Mouse (Mus musculus) bone marrow, adult 2 months (tissue): ENCODE data around the gene Sh3bgrl2. TPM values are rescaled to one million over a fixed set of nuclear protein-coding genes. Genes with fewer than 3 reads are reported as not detected.

Experiments used
- H3K27ac ChIP-seq: fragments of 200-500 bp; 2 replicates; pipeline ENCODE4 v1.5.1; 2012; ENCODE audit warnings: low read depth, mild to moderate bottlenecking, control low read depth, inconsistent platforms, low read length; ENCODE audit not compliant: control insufficient read depth, poor library complexity, insufficient read depth
- H3K4me1 ChIP-seq: fragments of 200-500 bp; 2 replicates; pipeline ENCODE4 v1.6.1; 2011; ENCODE audit warnings: low read length; ENCODE audit not compliant: control insufficient read depth, insufficient read depth
- H3K4me3 ChIP-seq: fragments of 200-500 bp; replicated peaks from 2 replicates; pipeline ENCODE3; 2011; ENCODE audit warnings: mild to moderate bottlenecking, low read depth, low read length, control low read depth; ENCODE audit not compliant: control insufficient read depth
- CTCF ChIP-seq: fragments of 200-500 bp; IDR thresholded peaks from 2 replicates; pipeline ENCODE4 v1.5.1; 2011; ENCODE audit warnings: low read length, control low read depth; ENCODE audit not compliant: control insufficient read depth, insufficient read depth
- POLR2A ChIP-seq: fragments of 200-500 bp; IDR thresholded peaks from 2 replicates; pipeline ENCODE4 v1.6.1; 2011; ENCODE audit warnings: low read depth, mild to moderate bottlenecking, control low read depth, low read length, borderline replicate concordance; ENCODE audit not compliant: control insufficient read depth
- WGBS: fragments of 180-500 bp; shearing (Covaris S2); methylation state at CpG from one replicate; pipeline ENCODE4 v1.1.7; 2018; 5-methylcytosine and 5-hydroxymethylcytosine counted together
- polyA plus RNA-seq: library from polyadenylated mRNA; stranded (reverse); fragments of >200 nt; gene quantifications from 2 replicates; pipeline ENCODE4 v1.2.4, GENCODE M21; 2011; ENCODE audit warnings: low replicate concordance; ENCODE audit not compliant: missing spikeins, insufficient read depth, insufficient read length

Gene Sh3bgrl2
- polyA plus RNA-seq, 1 experiment = 6.8 TPM

DNA sequence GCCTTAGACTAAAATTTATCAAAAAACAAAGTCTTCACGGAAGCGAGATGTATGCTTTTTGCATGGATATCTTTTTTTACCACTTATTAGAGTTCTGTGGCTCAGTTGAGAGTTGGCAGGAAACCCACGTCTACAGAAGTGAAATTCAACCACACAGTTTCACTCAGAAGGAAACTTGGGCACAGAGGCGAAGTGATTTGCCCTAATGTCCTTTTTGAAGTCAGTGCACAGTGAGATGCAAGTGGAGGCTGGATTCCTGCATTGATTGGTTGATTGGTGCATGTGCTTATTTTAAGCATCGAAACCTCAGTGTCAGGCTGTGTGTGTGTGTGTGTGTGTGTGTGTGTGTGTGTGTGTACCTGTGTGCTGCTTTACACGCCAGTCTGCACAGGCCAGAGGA, 3.5 kb downstream of the Sh3bgrl2 start:
- H3K27ac ChIP-seq = no peak overlapping the region
- no peak overlapping the region for H3K4me3 ChIP-seq
- no peak for TF ChIP-seq POLR2A
- no peak for TF ChIP-seq CTCF
- WGBS = 37% methylated on average over 6 of the region's 6 CpGs
- H3K4me1 ChIP-seq = no peaks in the 10 kb centered on the region

DNA sequence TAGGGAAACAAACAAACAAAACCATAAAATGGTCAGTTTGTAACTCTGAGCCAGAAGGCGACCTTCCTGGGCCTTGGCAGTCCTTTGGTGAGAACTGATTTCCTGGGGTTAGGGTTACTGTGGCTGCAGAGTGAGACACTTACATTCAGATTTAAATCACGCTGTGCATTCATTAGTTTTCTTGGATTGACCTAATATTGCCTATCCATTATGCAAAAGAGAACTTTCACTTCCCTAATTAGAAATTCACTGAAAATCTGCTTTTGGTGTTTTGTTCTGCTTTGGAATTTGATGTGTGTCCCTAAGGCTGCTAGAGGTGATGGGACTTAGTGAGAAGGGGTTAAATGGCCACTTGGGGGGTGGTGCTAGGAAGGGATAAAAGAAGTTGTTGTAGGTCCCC, 7.5 kb downstream of the Sh3bgrl2 start:
- TF ChIP-seq POLR2A (no peak), CTCF (no peak)
- 72% methylated on average over 2 of the region's 2 CpGs for WGBS
- H3K4me1 ChIP-seq = no peaks in the 10 kb centered on the region

DNA sequence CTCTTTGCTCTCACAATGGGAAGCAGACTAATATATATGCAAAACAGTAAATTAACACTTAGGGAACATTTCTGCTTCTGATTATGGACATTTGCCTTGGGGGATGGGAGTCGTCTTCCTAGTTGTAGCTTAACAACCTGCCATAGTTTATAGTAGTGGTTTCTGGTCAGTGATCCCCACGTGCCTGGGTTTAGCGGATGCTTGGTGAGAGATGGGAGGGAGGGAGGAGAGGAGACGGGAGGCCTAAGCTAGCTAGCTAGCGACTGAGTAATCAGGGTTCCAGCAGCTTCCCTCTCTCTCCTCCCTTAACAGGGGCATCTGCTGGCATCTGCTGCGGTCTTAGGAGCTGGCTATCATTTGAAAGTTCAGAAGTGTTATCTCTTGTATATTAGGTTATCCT, 8.1 kb downstream of the Sh3bgrl2 start:
- H3K27ac ChIP-seq = no peak overlapping the region
- WGBS = 62% methylated on average over 6 of the region's 6 CpGs
- H3K4me1 ChIP-seq = no peaks in the 10 kb centered on the region
- TF ChIP-seq CTCF (no peak), POLR2A (no peak)
- H3K4me3 ChIP-seq = no peak overlapping the region

More for the DNA sequence above, 7.5 kb downstream of the Sh3bgrl2 start:
- Histone ChIP-seq H3K27ac (no peak overlapping the region), H3K4me3 (no peak overlapping the region)

GRCm38 (mm10) chr9:83556780-83557771, 8.9 kb downstream of the Sh3bgrl2 start:
- no peak overlapping the region for H3K27ac ChIP-seq
- WGBS = 79% methylated on average over 10 of the region's 10 CpGs
- TF ChIP-seq CTCF (no peak), POLR2A (no peak)
- no peaks in the 10 kb centered on the region; the same call in 1 of the 2 replicates for H3K4me1 ChIP-seq
- H3K4me3 ChIP-seq = no peak overlapping the region

- 73% methylated on average over 4 of the region's 4 CpGs for WGBS
These were observed 12.5 kb downstream of the Sh3bgrl2 start for GRCm38 (mm10) chr9:83560670-83561069.

DNA sequence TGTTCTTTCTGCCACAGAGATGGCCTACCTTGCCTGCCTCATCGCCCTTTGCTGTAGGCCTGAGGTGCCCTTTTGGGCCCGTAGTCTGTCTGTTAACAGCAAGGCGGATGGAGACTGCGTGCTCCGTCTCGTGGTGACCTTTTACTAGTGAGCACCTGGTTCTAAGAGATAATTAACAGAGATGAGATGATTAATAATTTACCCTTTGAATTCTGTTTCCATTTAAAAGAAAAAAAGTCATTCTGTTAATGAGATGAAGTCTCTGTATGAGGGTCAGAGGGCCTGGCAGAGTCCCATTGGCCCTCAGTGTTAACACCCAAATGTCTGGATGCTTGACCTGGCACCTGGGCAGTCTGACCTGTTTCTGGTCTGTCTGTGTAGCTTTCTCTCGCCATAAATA, 14.8 kb downstream of the Sh3bgrl2 start:
- 82% methylated on average over 7 of the region's 7 CpGs for WGBS
- TF ChIP-seq CTCF = no peak
- TF ChIP-seq POLR2A = no peak
- no peak overlapping the region for H3K4me3 ChIP-seq
- H3K27ac ChIP-seq = no peak overlapping the region
- H3K4me1 ChIP-seq = no peaks in the 10 kb centered on the region; the same call in 1 of the 2 replicates

More at GRCm38 (mm10) chr9:83560670-83561069, 12.5 kb downstream of the Sh3bgrl2 start:
- Histone ChIP-seq H3K4me3 (no peak overlapping the region), H3K4me1 (no peaks in the 10 kb centered on the region; the same call in 1 of the 2 replicates), H3K27ac (no peak overlapping the region)
- no peak for TF ChIP-seq CTCF
- no peak for TF ChIP-seq POLR2A

DNA sequence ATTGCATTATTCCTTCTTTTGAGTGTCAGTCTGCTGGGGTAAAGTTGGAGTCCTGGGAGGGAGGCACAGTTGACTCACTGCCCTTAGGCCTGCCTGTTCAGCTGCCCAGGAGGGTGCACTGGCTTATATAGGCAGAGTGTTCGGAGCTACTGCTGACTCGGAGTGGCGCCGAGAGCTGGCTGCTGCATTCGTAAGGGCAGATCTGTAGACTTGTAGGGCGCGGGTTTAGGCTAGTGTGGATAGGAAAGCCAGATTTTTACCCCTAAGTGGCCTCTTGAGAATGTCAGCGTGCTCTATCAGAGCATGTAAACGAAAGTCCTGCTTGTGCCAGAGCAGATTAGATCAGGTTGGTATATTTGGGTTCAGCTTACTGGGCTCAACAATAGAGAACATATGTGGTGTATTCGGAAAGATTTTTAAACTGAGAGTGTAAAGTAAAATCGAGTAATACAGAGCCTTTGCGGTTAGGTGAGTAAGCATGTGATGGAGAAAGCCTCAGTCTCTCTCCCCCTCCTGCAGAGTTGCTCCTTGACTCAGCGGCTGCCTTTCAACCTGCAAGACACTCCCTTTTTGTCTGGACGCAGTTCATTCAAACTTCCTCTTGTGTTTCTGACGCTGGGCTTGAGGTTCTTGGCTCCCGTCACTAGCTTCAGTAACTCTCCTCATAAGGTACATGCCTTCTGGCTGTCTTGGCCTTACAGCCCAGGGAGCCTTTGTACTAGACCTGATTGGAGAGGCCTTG, 15.9 kb downstream of the Sh3bgrl2 start:
- no peak overlapping the region for H3K4me3 ChIP-seq

DNA sequence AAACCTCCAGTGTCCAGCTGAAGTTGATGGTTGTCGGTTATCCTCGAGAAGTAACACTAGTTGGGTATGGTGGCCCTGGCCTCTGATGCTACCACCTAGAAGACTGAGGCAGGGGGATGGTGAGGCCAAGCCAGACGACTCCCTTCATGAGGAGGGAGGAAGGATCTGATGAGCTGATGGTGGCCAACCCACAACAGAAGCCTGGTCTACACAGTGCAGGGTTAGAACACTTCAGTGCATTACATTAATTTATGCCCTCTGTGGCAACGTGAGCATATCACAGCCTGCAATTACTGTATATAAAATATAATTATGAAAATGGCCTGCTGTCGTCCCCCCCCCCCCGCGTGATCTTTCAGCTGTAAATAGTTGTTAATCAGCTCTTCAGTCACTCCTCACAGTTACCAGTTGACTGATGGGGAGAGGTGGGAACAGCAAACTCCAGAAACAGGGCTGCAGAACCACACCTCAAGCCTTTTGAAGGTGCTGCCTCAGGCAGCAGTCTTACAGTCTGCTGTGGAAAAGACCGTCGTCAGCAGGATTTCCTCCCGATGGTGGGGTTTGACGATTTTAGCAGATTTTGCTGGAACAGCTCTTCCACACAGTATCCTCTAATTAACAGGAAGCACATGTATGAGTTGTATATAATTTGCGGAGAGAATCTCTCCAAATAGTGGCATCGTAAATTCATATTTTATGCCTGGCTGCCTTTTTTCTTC, 17.0 kb downstream of the Sh3bgrl2 start:
- H3K27ac ChIP-seq = no peak overlapping the region
- 73% methylated on average over 13 of the region's 13 CpGs for WGBS
- no peak for TF ChIP-seq CTCF
- H3K4me3 ChIP-seq = no peak overlapping the region
- no peaks in the 10 kb centered on the region; the same call in 1 of the 2 replicates for H3K4me1 ChIP-seq

More for the DNA sequence above, 15.9 kb downstream of the Sh3bgrl2 start:
- 39% methylated on average over 16 of the region's 16 CpGs for WGBS
- TF ChIP-seq POLR2A (no peak), CTCF (no peak)
- Histone ChIP-seq H3K4me1 (no peaks in the 10 kb centered on the region; the same call in 1 of the 2 replicates), H3K27ac (no peak overlapping the region)
